Mouse (Mus musculus) kidney, embryonic 14.5 days (tissue): ENCODE data around the gene Spink2. TPM values are rescaled to one million over a fixed set of nuclear protein-coding genes. Genes with fewer than 3 reads are reported as not detected.

Experiments used
- ATAC-seq: fragments of 200-750 bp; cut with Nextera tagmentation; 2 replicates; pipeline ENCODE4 v1.8.0; 2017; ENCODE audit warnings: moderate number of reproducible peaks, mild to moderate bottlenecking, moderate TSS enrichment, moderate library complexity; ENCODE audit not compliant: low FRiP score, low TSS enrichment
- H3K27ac ChIP-seq: fragments of 300-500 bp; sonication (generic); 2 replicates; pipeline ENCODE4 v1.5.1; 2014; ENCODE audit warnings: low read depth, mild to moderate bottlenecking, low read length, moderate library complexity, mixed read lengths
- H3K27me3 ChIP-seq: fragments of 300-500 bp; sonication (generic); 2 replicates; pipeline ENCODE4 v1.6.1; 2014; ENCODE audit warnings: mild to moderate bottlenecking, low read length; ENCODE audit not compliant: control insufficient read depth, insufficient read depth
- H3K36me3 ChIP-seq: fragments of 300-500 bp; sonication (generic); 2 replicates; pipeline ENCODE4 v1.6.1; 2014; ENCODE audit warnings: low read length, mixed read lengths; ENCODE audit not compliant: control insufficient read depth, insufficient read depth
- H3K4me1 ChIP-seq: fragments of 300-500 bp; sonication (generic); 2 replicates; pipeline ENCODE4 v1.6.1; 2014; ENCODE audit warnings: low read length, mixed read lengths; ENCODE audit not compliant: control insufficient read depth, insufficient read depth
- H3K4me2 ChIP-seq: fragments of 300-500 bp; sonication (generic); replicated peaks from 2 replicates; pipeline ENCODE4 v1.6.1; 2014; ENCODE audit warnings: low read depth, mild to moderate bottlenecking, low read length
- H3K4me3 ChIP-seq: fragments of 300-500 bp; sonication (generic); 2 replicates; pipeline ENCODE4 v1.5.1; 2014; ENCODE audit warnings: mild to moderate bottlenecking, low read length
- H3K9ac ChIP-seq: fragments of 300-500 bp; sonication (generic); 2 replicates; pipeline ENCODE4 v1.6.1; 2014; ENCODE audit warnings: low read depth, mild to moderate bottlenecking, low read length, moderate library complexity
- H3K9me3 ChIP-seq: fragments of 300-500 bp; sonication (generic); 2 replicates; pipeline ENCODE4 v1.6.1; 2016; ENCODE audit warnings: low read length; ENCODE audit not compliant: control insufficient read depth
- WGBS: fragments of 180-500 bp; shearing (Covaris S2); extraction: QIAGEN DNeasy Blood & Tissue Kit; methylation state at CpG from one replicate; pipeline ENCODE4 v1.1.7; 2014; 5-methylcytosine and 5-hydroxymethylcytosine counted together
- polyA plus RNA-seq: library from polyadenylated mRNA; unstranded; fragments of >200 nt; fragmentation: Nextera tagmentation; extraction: Ambion mirVana; gene quantifications from 2 replicates; pipeline ENCODE4 v1.2.1, GENCODE M21; 2014

Spink2 gene
- polyA plus RNA-seq, 1 experiment from 2014 or later = 1.6 TPM

- H3K36me3 ChIP-seq = no peaks in the 10 kb centered on the region
- H3K4me3 ChIP-seq = peak overlapping the region; percentile 17; the same call in 1 of the 2 replicates
- peak; percentile 61 for ATAC-seq
- H3K9ac ChIP-seq = no peak overlapping the region
- peak overlapping the region; percentile 30 for H3K4me2 ChIP-seq
- H3K9me3 ChIP-seq = peaks cover 5% of the 10 kb centered on the region; the same call in 1 of the 2 replicates
- no peak overlapping the region for H3K27ac ChIP-seq
- H3K27me3 ChIP-seq = no peaks in the 10 kb centered on the region
- no peaks in the 10 kb centered on the region for H3K4me1 ChIP-seq
- 25% methylated on average over 2 of the region's 2 CpGs for WGBS
These were observed 6.5 kb upstream of the Spink2 start for GRCm38 (mm10) chr5:77217724-77218123.

DNA sequence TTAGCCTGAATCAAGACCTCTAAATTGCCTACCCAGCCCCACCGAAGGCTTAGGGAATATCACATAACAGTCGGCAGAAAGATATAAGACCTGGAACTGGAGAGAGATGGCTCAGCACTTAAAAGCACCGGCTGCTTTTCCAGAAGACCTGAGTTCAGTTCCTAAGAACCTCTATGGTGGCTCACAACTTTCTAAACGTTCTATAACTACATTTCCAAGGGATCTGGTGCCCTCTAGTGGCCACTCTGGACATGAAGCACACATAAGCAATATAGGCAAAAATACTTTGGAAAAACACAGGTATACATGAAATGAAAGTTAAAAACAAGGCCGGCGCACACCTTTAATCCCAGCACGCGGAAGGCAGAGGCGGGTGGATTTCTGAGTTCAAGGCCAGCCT is 5.9 kb upstream of the Spink2 start:
- Histone ChIP-seq H3K27me3 (no peaks in the 10 kb centered on the region), H3K4me1 (no peaks in the 10 kb centered on the region), H3K9ac (no peak overlapping the region), H3K27ac (no peak overlapping the region), H3K36me3 (no peaks in the 10 kb centered on the region), H3K4me3 (peak overlapping the region; percentile 17; the same call in 1 of the 2 replicates), H3K9me3 (peaks cover 5% of the 10 kb centered on the region; the same call in 1 of the 2 replicates), H3K4me2 (peak overlapping the region; percentile 30)
- 0 out of 2 replicates have a peak, but pooled peaks have one; percentile 29 for ATAC-seq
- WGBS = 9% methylated on average over 9 of the region's 9 CpGs

DNA sequence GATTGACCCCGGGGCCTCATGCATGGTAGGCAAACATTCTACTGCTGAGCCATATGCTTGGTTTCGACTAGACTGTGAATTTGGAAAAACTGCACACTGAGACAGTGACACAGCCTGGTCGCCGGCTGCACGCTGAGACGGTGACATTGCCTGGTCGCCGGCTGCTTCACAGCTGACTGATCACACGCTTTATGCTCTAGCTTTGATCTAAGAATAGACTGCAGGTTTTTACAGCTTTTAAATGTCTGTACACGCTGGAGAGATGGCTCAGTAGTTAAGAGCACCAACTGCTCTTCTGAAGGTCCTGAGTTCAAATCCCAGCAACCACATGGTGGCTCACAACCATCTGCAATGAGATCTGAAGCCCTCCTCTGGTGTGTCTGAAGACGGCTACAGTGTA is 5.1 kb downstream of the Spink2 start:
- H3K4me2 ChIP-seq = no peak overlapping the region
- no peak overlapping the region for H3K27ac ChIP-seq
- ATAC-seq = no peak
- 34% methylated on average over 11 of the region's 11 CpGs for WGBS
- no peaks in the 10 kb centered on the region for H3K36me3 ChIP-seq
- H3K27me3 ChIP-seq = no peaks in the 10 kb centered on the region
- H3K9ac ChIP-seq = no peak overlapping the region
- no peaks in the 10 kb centered on the region for H3K4me1 ChIP-seq
- no peaks in the 10 kb centered on the region for H3K9me3 ChIP-seq
- H3K4me3 ChIP-seq = no peak overlapping the region

DNA sequence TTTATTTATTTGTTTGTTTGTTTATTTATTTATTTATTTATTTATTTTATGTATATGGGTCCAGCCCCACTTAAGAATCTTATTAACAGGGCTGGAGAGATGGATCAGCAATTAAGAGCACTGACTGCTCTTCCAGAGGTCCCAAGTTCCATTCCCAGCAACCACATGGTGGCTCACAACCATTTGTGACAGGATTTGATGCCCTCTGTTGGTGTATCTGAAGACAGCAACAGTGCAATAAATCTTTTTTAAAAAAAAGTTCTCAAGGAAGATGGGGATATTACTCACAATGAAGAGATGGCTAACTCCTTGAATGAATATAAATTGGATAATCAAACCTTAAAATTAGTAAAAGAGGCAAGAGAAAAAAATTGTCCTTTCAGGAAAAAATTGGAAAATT is 9.0 kb downstream of the Spink2 start:
- H3K27ac ChIP-seq = no peak overlapping the region
- H3K4me2 ChIP-seq = no peak overlapping the region
- H3K9me3 ChIP-seq = no peaks in the 10 kb centered on the region
- no peaks in the 10 kb centered on the region for H3K27me3 ChIP-seq
- no peaks in the 10 kb centered on the region for H3K4me1 ChIP-seq
- no peaks in the 10 kb centered on the region for H3K36me3 ChIP-seq
- no peak for ATAC-seq
- no peak overlapping the region for H3K4me3 ChIP-seq
- no peak overlapping the region for H3K9ac ChIP-seq

GRCm38 (mm10) chr5:77200695-77201094 is 10.6 kb downstream of the Spink2 start:
- H3K4me3 ChIP-seq = no peak overlapping the region
- no peaks in the 10 kb centered on the region for H3K9me3 ChIP-seq
- ATAC-seq = no peak
- H3K4me1 ChIP-seq = no peaks in the 10 kb centered on the region
- no peaks in the 10 kb centered on the region for H3K36me3 ChIP-seq
- H3K9ac ChIP-seq = no peak overlapping the region
- H3K4me2 ChIP-seq = no peak overlapping the region
- H3K27ac ChIP-seq = no peak overlapping the region
- 69% methylated on average over 4 of the region's 4 CpGs for WGBS
- no peaks in the 10 kb centered on the region for H3K27me3 ChIP-seq

GRCm38 (mm10) chr5:77193951-77194350 is 17.3 kb downstream of the Spink2 start:
- Histone ChIP-seq H3K4me1 (no peaks in the 10 kb centered on the region), H3K27me3 (no peaks in the 10 kb centered on the region), H3K36me3 (no peaks in the 10 kb centered on the region), H3K4me3 (no peak overlapping the region), H3K4me2 (no peak overlapping the region), H3K27ac (no peak overlapping the region), H3K9ac (no peak overlapping the region), H3K9me3 (no peaks in the 10 kb centered on the region)
- whole genome bisulfite sequencing = 45% methylated on average over 3 of the region's 3 CpGs
- no peak for ATAC-seq

DNA sequence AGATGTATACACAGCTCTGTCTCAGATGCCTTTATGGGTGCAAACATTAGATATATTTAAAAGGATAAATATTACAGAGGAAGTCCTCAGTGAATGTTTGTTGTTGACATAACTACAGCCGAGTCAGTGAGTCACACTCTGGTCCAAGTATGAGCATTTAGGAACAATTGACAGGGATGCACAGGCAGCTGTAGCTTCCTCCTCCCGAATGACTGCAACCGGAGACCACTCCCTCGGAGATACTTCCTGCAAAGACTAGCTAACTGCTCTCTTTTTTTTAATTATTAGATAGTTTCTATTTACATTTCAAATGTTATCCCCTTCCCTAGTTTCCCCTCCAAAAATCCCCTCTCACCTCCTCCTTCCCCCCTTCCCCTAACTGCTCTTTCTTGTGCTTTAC is 18.0 kb downstream of the Spink2 start:
- ATAC-seq = no peak
- no peak overlapping the region for H3K4me2 ChIP-seq
- H3K36me3 ChIP-seq = no peaks in the 10 kb centered on the region
- no peak overlapping the region for H3K27ac ChIP-seq
- H3K4me3 ChIP-seq = no peak overlapping the region
- 64% methylated on average over 4 of the region's 4 CpGs for WGBS
- H3K9ac ChIP-seq = no peak overlapping the region
- no peaks in the 10 kb centered on the region for H3K27me3 ChIP-seq
- no peaks in the 10 kb centered on the region for H3K4me1 ChIP-seq
- H3K9me3 ChIP-seq = no peaks in the 10 kb centered on the region

GRCm38 (mm10) chr5:77191631-77192030 is 19.6 kb downstream of the Spink2 start:
- Histone ChIP-seq H3K4me2 (no peak overlapping the region), H3K36me3 (no peaks in the 10 kb centered on the region), H3K9ac (no peak overlapping the region), H3K4me1 (no peaks in the 10 kb centered on the region), H3K27ac (no peak overlapping the region), H3K9me3 (0 out of 2 replicates have a peak, but pooled peaks cover 3% of the 10 kb centered on the region), H3K27me3 (no peaks in the 10 kb centered on the region), H3K4me3 (no peak overlapping the region)
- ATAC-seq = no peak
- WGBS = 64% methylated on average over 1 of the region's 1 CpGs

DNA sequence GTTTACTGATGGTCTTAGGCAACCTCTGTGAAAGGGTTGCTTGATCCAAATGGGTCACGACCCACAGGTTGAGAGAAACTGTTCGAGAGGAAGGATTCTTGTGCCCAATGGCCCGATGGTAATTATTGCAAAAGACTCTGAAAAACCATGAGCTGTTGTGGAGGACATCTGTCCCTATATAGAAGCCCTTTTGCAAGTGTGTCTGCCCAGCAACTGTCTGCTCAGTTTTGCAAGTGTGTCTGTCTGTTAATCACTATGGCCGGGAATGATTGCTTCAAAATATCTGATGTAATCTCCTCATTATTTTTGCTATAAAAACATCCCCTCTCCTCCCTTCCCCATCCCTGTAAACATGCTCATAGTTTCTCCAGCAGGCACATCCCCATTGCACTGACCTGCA is 20.2 kb downstream of the Spink2 start:
- Histone ChIP-seq H3K4me2 (no peak overlapping the region), H3K9ac (no peak overlapping the region), H3K27me3 (no peaks in the 10 kb centered on the region), H3K27ac (no peak overlapping the region), H3K4me3 (no peak overlapping the region), H3K4me1 (no peaks in the 10 kb centered on the region), H3K36me3 (no peaks in the 10 kb centered on the region), H3K9me3 (0 out of 2 replicates have a peak, but pooled peaks cover 3% of the 10 kb centered on the region)
- ATAC-seq = no peak
- WGBS = 80% methylated on average over 4 of the region's 4 CpGs
